Mouse (Mus musculus) stomach, postnatal 0 days (tissue): ENCODE measurements at regions not wholly inside any gene's neighbourhood (a gene's known extent, or its start where the extent isn't known, plus 50 kb on each side); places are given as distances from the start of the nearest gene placed in this dataset.
A peak's percentile ranks its signal among the peaks of the same experiment; 100 is the strongest.

Source experiments
- ATAC-seq: fragments of 200-750 bp; cut with Nextera tagmentation; 2 replicates; pipeline ENCODE4 v1.8.0; 2017; ENCODE audit not compliant: low FRiP score, low TSS enrichment
- DNase-seq: peaks from one replicate; pipeline ENCODE4 v3.0.0-alpha.2; 2016; ENCODE audit warnings: low spot score
- H3K27ac ChIP-seq: fragments of 300-500 bp; sonication (generic); replicated peaks from 2 replicates; pipeline ENCODE4 v1.5.1; 2014; ENCODE audit warnings: mild to moderate bottlenecking, control low read depth
- H3K27me3 ChIP-seq: fragments of 300-500 bp; sonication (generic); 2 replicates; pipeline ENCODE4 v1.6.1; 2014; ENCODE audit warnings: low read length; ENCODE audit not compliant: control insufficient read depth, insufficient read depth
- H3K36me3 ChIP-seq: fragments of 300-500 bp; sonication (generic); 2 replicates; pipeline ENCODE4 v1.6.1; 2014; ENCODE audit warnings: low read length, mixed read lengths; ENCODE audit not compliant: control insufficient read depth, insufficient read depth
- H3K4me1 ChIP-seq: fragments of 300-500 bp; sonication (generic); replicated peaks from 2 replicates; pipeline ENCODE4 v1.6.1; 2014; ENCODE audit warnings: antibody characterized with exemption; ENCODE audit not compliant: control insufficient read depth, insufficient read depth
- H3K4me2 ChIP-seq: fragments of 300-500 bp; sonication (generic); replicated peaks from 2 replicates; pipeline ENCODE4 v1.6.1; 2014; ENCODE audit warnings: low read depth, mild to moderate bottlenecking, control low read depth, moderate library complexity
- H3K4me3 ChIP-seq: fragments of 300-500 bp; sonication (generic); 2 replicates; pipeline ENCODE4 v1.5.1; 2014; ENCODE audit warnings: low read depth, low read length, control low read depth
- H3K9ac ChIP-seq: fragments of 300-500 bp; sonication (generic); 2 replicates; pipeline ENCODE4 v1.6.1; 2014; ENCODE audit warnings: mild to moderate bottlenecking, low read length, control low read depth, mixed read lengths
- H3K9me3 ChIP-seq: fragments of 300-500 bp; sonication (generic); 2 replicates; pipeline ENCODE4 v1.6.1; 2016; ENCODE audit warnings: low read length; ENCODE audit not compliant: control insufficient read depth
- CTCF ChIP-seq: IDR thresholded peaks from 2 replicates; pipeline ENCODE4 v1.5.1; 2016; ENCODE audit warnings: antibody characterized with exemption, low read depth, mild to moderate bottlenecking, moderate library complexity
- EP300 ChIP-seq: optimal IDR thresholded peaks from 2 replicates; pipeline ENCODE3; 2016; ENCODE audit warnings: antibody characterized with exemption
- WGBS: fragments of 180-500 bp; shearing (Covaris S2); extraction: QIAGEN DNeasy Blood & Tissue Kit; methylation state at CpG from one replicate; pipeline ENCODE4 v1.1.7; 2014; 5-methylcytosine and 5-hydroxymethylcytosine counted together

DNA sequence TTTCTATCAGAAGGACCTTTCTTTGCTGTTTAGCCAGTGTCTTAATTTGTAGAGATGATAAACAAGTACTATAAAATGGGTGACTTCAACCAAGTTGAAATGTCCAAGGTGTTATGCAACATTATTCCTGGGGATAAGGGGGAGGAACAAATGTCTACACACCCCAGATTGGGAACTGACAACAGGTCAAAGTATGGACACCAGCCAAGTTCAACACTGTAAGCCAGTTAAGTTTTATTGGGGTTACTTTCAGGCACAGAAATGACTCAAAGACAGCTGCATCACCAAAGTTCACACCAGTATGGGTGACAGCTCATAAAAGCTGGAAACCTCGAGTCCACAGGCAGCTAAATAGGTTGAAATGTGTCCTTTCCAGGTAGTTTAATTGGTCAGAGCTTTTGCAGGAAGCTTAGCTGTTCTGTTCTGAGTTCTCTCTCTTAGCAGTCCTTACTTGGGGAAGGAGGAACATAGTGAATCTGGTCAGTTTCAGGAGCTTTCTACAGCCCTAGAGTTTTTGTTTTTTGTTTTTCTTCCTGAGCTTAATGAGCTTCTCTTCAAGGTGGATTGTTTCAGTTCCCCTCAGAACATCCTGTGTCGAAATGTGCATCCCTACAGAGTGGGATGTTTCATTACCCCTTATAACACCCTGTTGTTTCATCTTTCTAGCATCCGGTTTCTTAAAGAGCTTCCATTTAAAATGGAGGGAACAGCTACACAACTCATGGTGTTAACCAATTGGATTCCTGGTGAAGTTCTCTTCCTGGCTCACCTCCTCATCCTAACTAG is 279.2 kb upstream of the Cdyl start:
- 65% methylated on average over 3 of the region's 3 CpGs for WGBS
- Histone ChIP-seq H3K4me2 (no peak overlapping the region), H3K27ac (no peak overlapping the region), H3K4me1 (peaks cover 4% of the 10 kb centered on the region), H3K27me3 (no peaks in the 10 kb centered on the region), H3K36me3 (no peaks in the 10 kb centered on the region), H3K9ac (no peak overlapping the region), H3K9me3 (no peaks in the 10 kb centered on the region), H3K4me3 (no peak overlapping the region)
- DNase-seq: no peak
- TF ChIP-seq EP300 (no peak), CTCF (no peak)
- ATAC-seq: no peak

DNA sequence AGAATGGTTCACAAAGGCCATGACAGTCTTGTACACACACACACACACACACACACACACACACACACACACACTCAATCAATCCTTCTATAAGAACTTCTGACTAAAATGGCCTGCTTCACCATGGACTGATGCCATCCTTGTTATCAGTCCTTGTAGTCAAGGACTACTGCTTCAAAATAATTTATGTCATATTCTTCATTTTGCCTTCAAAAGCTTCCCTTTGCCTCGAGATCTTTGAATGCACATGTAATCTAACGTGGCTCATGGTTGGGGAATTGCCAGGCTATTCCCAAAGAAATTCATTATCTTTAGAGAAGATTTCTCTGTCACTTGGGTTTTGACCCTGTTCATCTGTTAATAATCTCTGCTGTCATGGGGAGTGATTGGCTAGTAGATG is 278.0 kb upstream of the Cdyl start:
- H3K9me3 ChIP-seq: no peaks in the 10 kb centered on the region
- H3K9ac ChIP-seq: no peak overlapping the region
- no peak overlapping the region for H3K4me2 ChIP-seq
- H3K4me1 ChIP-seq: peaks cover 4% of the 10 kb centered on the region
- H3K27ac ChIP-seq: no peak overlapping the region
- no peak for DNase-seq
- no peaks in the 10 kb centered on the region for H3K36me3 ChIP-seq
- 62% methylated on average over 2 of the region's 2 CpGs for WGBS
- no peak overlapping the region for H3K4me3 ChIP-seq
- TF ChIP-seq EP300 (no peak), CTCF (no peak)
- no peaks in the 10 kb centered on the region for H3K27me3 ChIP-seq
- ATAC-seq: no peak

DNA sequence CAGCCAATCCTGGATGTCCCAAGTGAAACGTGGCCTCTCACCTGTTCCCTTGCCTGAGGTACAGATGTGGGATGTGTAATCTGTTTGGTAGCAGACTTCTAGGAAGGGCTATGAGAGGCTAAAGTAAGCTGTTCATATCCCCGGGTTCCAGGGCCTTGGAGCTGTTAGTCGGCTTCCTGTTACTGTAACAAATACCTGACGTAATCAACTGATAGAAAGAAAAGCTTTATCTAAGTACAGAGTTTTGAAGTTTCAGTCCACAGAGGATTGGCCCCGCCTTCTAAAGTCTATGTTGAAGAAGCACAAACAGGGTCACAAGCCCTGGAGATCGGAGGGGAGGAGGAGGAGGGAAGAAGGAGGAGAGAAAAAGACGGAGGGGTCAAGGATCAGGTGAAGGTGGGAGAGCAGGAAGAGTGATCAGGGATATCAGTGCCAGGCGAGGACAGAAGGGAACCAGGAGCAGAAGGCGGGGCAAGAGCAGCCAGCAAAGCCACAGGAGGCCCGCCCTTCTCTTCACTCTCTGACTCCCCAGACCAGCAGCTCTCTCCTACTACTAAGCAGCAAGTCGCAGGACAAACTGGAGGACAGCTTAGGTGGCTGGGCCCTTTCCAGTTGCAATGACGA is 276.5 kb upstream of the Cdyl start:
- Histone ChIP-seq H3K27me3 (no peaks in the 10 kb centered on the region), H3K4me3 (no peak overlapping the region), H3K9me3 (no peaks in the 10 kb centered on the region), H3K27ac (peak overlapping the region; percentile 76), H3K9ac (peak overlapping the region; percentile 35), H3K4me1 (peaks cover 4% of the 10 kb centered on the region), H3K4me2 (peak overlapping the region; percentile 38), H3K36me3 (no peaks in the 10 kb centered on the region)
- DNase-seq (peak; percentile 75), ATAC-seq (peak; percentile 93)
- 31% methylated on average over 12 of the region's 12 CpGs for WGBS
- no peak for TF ChIP-seq CTCF
- no peak for TF ChIP-seq EP300

DNA sequence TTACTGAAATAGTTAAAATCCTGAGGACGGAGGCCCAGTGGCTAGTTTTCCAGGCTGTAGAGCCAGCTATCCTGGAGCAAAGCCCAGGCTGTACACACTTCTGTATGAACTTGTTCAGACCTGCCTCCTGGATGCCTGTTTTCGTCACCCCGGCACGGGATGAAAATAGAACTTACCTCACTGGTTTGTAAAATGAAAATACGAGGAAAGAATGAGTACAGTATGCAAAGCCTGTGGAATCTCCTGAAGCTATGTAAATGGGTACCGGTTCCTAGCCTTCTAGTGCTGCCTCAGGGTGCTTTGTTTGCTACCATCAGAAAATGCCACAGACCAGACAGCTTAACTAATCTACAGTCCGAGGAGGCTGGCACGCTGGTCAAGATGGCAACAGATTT is 276.0 kb upstream of the Cdyl start:
- ATAC-seq (peak; percentile 88), DNase-seq (peak; percentile 68)
- no peak for TF ChIP-seq EP300
- TF ChIP-seq CTCF: no peak
- Histone ChIP-seq H3K4me3 (no peak overlapping the region), H3K9me3 (no peaks in the 10 kb centered on the region), H3K4me2 (peak overlapping the region; percentile 38), H3K36me3 (no peaks in the 10 kb centered on the region), H3K4me1 (peaks cover 4% of the 10 kb centered on the region), H3K9ac (peak overlapping the region; percentile 35; the same call in 1 of the 2 replicates), H3K27me3 (no peaks in the 10 kb centered on the region), H3K27ac (peak overlapping the region; percentile 76)
- WGBS: 22% methylated on average over 8 of the region's 8 CpGs

DNA sequence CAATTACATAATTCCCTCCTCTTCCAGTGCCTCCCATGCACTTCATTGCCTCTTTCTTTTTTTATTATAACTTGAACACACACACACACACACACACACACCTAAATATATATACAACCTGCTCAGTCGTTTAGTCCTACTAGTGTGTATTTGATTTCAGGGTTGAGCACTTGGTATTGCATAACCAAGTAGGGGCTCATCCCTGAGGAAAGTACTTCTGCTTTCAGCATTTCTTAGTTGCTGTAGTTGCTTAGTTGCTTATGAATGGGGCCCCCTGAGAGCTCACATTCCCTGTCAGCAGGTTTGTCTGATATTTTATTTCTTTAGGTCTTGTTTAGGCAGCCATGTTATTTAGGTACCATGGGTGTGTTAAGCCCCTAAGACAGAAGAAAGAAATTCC is 271.3 kb upstream of the Cdyl start:
- Histone ChIP-seq H3K27ac (no peak overlapping the region), H3K9me3 (no peaks in the 10 kb centered on the region), H3K27me3 (no peaks in the 10 kb centered on the region), H3K4me3 (no peak overlapping the region), H3K4me2 (no peak overlapping the region), H3K36me3 (no peaks in the 10 kb centered on the region), H3K4me1 (no peaks in the 10 kb centered on the region; the same call in 1 of the 2 replicates), H3K9ac (no peak overlapping the region)
- no peak for DNase-seq
- TF ChIP-seq EP300: no peak
- TF ChIP-seq CTCF: no peak
- ATAC-seq: no peak
- WGBS: 29% methylated on average over 1 of the region's 1 CpGs

DNA sequence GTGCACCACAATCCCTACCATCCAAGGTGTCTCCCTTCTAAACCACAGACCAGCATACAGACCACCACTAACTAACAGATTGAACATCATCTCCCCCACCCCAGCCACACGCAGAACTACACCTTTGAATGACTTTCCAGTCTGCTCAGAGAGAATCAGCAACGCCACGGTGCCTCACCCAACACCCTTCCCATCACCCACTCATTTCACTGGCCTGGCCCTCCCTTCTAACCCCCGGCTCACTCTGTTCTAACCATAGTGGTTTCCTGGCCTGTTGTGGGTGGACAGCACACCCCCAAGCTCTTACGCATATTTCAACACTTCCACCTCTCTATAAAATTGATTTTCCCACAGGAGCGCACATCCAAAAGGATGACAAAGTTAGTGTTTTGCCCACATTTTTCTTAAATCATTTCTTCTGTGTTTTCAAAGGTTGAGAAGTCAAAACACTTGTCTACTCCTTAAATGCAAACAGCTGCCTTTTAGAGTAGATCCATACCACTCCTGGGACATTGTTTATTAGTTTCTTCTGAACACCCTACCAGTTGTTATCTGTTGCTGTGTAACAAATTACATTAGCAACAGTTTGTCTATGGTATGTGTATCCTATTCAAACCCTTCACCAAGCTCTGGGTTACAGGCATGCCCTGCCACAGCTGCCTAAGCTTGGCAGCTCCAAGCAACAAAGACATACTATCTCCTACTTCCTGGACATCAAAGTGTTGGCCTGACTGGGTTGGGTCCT is 269.7 kb upstream of the Cdyl start:
- Histone ChIP-seq H3K4me2 (no peak overlapping the region), H3K9ac (no peak overlapping the region), H3K4me3 (no peak overlapping the region), H3K4me1 (no peaks in the 10 kb centered on the region), H3K27ac (no peak overlapping the region), H3K9me3 (no peaks in the 10 kb centered on the region), H3K27me3 (no peaks in the 10 kb centered on the region), H3K36me3 (no peaks in the 10 kb centered on the region)
- TF ChIP-seq EP300 (no peak), CTCF (no peak)
- ATAC-seq (no peak), DNase-seq (no peak)
- WGBS: 82% methylated on average over 6 of the region's 6 CpGs
